Mouse (Mus musculus): Measurements from ENCODE around the gene Fam111a. TPM values are rescaled to one million over a fixed set of nuclear protein-coding genes. Genes with fewer than 3 reads are reported as not detected.
A peak's percentile ranks its signal among the peaks of the same experiment; 100 is the strongest.

Fam111a gene
- total RNA-seq, 2 experiments from 2014 or later: 13.3 to 16.9 TPM

- no peak for DNase-seq (ENCODE audit: low spot score in 2 of 2)
Measured at GRCm38 (mm10) chr19:12556293-12556692, 10.8 kb downstream of the Fam111a start.

DNA sequence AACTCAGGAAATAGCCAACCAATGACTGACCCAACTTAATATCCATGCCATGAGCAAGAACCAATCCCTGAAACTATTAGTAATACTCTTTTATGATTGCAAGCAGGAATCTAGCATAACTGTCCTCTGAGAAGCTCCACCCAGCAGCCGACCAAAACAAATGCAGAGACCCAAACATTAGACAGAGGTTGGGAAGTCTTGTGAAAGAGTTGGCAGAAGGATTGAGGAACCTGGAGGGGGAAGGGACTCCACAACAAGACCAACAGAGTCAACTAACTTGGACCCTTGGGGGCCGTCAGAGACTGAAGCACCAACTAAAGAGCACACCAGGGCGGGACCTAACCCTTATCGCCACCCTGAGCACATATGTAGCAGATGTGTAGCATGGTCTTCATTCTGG, 12.7 kb downstream of the Fam111a start:
- no peak for DNase-seq (ENCODE audit: low spot score in 2 of 2)

DNA sequence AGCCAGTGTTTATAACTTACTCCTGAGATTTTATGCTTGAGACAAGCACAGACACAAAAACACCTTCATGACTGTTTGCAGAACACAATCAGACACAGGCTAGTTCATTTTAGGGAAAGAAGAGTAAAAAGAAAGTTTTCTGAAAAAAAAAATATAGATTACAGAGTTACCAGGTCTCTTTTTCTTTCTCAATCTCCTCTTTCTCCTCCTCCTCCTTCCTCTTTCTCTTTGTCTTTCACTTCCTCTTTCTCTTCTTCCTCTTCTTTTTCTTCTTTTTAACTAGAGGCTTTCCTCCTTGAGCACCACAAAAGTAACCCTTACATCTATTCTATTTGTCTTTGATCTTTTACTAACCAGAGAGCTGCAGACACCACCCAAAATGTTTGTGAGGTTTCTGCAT, 18.7 kb downstream of the Fam111a start:
- DNase-seq (ENCODE audit: low spot score in 2 of 2): no peak

GRCm38 (mm10) chr19:12567011-12567410, 21.5 kb downstream of the Fam111a start:
- DNase-seq (ENCODE audit: low spot score in 2 of 2): no peak

GRCm38 (mm10) chr19:12570866-12571265, 25.3 kb downstream of the Fam111a start:
- no peak for DNase-seq (ENCODE audit: low spot score in 2 of 2)

DNA sequence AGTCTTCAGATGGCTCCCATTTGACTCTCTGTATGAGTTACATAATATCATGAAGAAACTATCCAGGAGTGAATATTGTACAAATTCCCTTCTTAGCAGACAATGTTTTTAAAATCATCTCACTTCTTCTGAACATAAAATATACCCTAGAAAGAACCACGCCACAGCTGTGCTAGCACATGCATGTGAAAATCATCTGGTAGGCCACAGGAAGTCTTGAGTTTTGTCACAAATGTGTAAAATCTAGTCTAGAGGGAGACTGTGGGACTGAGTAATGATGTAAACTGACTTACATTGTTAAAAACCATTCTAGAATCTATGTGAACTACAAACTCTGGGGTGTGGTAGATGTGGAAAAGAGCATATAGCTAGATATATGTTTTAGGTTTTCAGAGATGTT, 26.1 kb downstream of the Fam111a start:
- DNase-seq (ENCODE audit: low spot score in 2 of 2): no peak

DNA sequence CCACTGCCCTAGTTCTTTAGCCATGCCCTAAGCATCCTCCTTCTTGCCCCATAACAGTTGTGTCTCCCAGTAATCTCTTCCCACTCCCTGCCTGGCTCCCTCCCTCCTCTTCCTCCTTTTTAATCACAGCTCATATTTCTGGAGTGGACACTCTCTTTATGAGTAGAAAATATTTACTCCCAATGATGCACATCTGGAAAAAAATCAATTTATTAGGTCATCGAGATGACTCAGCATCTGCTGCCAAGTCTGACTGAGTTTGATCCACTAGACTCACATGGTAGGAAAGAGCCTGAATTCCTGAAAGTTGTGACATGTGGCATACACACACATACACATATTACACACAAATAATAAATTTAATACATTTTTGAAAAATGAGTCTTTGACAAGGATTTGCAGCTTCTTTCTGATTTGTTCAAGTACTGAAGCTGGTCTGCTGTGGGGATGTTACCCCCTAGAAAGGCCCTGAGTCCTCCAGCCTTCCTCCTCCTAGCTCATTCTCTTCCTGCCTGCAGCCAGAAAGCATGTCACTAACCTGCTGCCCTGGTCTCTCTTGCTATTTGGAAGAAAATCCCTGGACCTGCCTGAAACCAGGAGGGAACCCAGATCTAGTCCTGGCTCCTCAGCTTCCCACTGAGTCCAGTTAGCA, 27.2 kb downstream of the Fam111a start:
- DNase-seq (ENCODE audit: low spot score in 2 of 2): no peak

GRCm38 (mm10) chr19:12573266-12574011, 27.9 kb downstream of the Fam111a start:
- peak; percentile 38 to 70 for DNase-seq (ENCODE audit: low spot score in 2 of 2)

GRCm38 (mm10) chr19:12574012-12574407, 28.5 kb downstream of the Fam111a start:
- no peak for DNase-seq (ENCODE audit: low spot score in 2 of 2)

- DNase-seq (ENCODE audit: low spot score in 2 of 2): no peak
Measured at GRCm38 (mm10) chr19:12575107-12575506, 29.6 kb downstream of the Fam111a start.

DNA sequence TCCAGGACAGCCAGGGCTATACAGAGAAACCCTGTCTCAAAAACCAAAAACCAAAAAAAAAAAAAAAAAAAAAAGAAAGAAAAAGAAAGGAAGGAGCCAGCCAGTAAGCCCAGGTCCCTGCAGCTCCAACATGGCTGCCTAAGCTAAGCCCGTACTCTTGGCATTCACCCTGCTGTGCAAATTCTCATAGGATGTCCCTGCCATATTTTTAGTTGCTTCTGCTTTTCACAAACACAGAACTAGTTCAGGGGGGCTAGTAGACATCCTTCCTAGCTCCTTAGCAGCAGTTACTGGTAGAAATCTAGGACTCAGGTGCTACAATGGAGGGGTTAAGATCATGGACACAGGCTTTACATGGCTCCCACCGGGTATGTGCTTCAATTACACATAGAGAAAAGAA, 30.0 kb downstream of the Fam111a start:
- no peak for DNase-seq (ENCODE audit: low spot score in 2 of 2)

GRCm38 (mm10) chr19:12576639-12577038, 31.1 kb downstream of the Fam111a start:
- no peak for DNase-seq (ENCODE audit: low spot score in 2 of 2)

DNA sequence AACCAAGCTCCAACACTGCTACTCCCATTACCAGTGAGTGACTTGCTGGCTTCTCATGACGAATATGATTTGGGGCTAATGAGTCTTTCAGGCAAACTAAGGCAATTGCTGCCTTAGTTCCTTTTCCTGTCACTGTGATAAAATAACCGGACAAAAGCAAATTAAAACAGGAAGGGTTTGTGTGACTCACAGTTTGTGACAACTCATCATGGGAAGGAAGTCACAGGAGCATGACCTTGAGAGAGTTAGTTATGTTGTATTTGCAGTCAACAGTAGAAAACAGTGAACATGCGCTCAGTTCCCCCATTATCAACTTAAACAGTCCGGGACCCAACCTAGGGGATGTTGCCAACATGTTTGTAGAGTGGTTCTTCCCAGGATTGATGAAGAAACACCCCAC, 39.8 kb downstream of the Fam111a start:
- DNase-seq (ENCODE audit: low spot score in 2 of 2): no peak

- DNase-seq (ENCODE audit: low spot score in 2 of 2): peak in 1 of 2 experiments; percentile 20
Measured at GRCm38 (mm10) chr19:12591908-12592307, 46.4 kb downstream of the Fam111a start.

DNA sequence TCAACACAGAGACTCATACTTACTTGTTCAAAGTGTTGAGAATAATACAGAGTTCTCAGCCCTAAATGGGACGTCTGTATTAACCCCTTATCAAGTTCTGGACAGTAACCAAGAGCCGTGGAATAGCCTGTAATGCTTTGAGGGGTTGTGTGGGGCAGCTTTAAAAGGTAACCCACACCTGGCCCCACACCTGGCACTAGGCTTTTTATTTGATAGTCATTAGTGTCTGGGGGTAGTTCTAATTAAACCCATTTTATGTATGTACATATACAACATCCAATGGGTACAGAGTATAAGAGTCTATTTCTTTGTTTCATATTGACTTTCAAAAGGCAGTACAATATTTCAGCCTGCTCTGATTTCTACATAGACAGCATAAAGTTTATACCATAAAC, 49.6 kb downstream of the Fam111a start:
- DNase-seq (ENCODE audit: low spot score in 2 of 2): no peak

DNA sequence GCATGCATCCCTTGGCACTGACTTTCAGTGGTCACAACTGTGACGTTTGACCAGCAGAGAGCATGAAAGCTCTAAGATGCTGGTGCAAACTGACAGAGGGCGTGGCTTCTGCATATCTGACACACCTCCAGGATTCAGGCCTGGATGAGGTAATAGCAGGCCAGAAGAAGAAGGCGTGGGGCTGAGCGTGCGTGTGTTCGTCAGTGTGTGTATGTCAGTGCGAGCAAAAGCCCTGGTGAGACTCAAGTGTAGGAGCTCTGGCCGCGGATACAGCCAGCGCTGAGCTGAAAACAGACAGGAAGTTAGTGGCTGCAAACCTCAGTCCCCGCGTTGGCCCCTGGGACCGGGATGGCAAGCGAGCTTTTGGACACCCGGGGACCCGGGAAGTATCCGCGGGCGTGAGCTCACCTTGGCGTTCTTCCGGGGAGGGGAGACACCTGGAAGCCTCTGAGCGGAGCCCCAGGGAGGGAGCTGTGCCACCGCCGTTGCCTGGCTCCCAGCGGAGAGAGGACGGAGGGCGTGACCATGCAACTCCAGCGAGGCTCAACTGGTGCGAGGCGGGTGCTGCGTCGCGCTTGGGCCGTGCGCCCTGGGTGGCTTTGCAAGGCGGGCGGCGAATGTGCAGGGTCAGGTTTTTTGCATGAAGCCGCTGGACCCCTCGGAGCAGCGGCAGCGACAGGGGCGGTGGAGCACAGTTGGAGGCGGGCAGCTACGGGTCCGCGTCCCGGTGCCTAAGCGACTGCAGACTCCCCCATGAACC, 50.2 kb downstream of the Fam111a start:
- peak; percentile 5 to 30 for DNase-seq (ENCODE audit: low spot score in 2 of 2)

GRCm38 (mm10) chr19:12596290-12597072, 50.9 kb downstream of the Fam111a start:
- DNase-seq (ENCODE audit: low spot score in 2 of 2): no peak

- no peak for DNase-seq (ENCODE audit: low spot score in 2 of 2)
Measured at GRCm38 (mm10) chr19:12597073-12597405, 51.5 kb downstream of the Fam111a start.

DNA sequence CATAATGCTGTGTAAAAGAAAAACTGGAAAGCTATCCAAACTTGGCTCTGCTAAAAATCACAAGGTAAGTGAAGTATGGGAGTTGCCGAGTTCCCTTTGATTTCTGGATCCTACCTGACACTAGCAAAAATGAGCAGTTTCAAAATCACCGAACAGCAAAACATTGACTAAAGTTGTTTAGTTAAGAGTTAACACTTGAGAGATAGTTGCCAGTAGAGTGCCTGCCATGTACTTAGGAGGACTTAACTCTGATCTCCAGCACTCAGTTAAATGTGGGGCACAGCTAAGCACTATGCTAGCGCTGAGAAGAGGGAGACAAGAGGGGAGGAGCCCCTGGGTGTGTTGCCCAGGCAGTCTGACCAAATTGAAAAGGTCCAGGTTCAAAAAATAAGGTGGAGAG, 53.1 kb downstream of the Fam111a start:
- DNase-seq (ENCODE audit: low spot score in 2 of 2): no peak

DNA sequence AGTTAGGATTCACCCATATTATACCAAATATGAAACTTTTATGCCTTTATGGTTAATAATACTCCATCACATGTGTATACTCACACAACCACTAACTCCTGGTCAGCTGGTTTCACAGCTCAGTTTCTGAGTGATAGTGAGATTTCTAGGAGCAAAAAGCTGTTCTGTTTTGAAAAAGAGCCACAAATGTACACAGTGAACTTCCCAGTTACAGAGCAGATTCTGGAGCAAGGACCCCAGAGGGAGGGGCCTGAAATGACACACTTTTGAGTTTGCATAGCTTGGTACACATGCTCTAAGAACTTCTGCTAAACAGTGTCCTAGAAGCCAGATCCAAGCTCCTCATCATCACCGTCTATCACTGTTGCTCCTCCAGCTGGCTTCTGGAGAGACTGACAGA, 54.1 kb downstream of the Fam111a start, which contains the start of gene Gm4952:
Gene Gm4952, plus strand, starts transcription at position 301 of the 400 bp plus-strand sequence.
- no peak for DNase-seq (ENCODE audit: low spot score in 2 of 2)
